Mouse (Mus musculus): Measurements from ENCODE around the gene Syce2. TPM values are rescaled to one million over a fixed set of nuclear protein-coding genes. Genes with fewer than 3 reads are reported as not detected.

Gene Syce2
- polyA plus RNA-seq, 1 experiment from 2014 or later = 16.4 TPM

DNA sequence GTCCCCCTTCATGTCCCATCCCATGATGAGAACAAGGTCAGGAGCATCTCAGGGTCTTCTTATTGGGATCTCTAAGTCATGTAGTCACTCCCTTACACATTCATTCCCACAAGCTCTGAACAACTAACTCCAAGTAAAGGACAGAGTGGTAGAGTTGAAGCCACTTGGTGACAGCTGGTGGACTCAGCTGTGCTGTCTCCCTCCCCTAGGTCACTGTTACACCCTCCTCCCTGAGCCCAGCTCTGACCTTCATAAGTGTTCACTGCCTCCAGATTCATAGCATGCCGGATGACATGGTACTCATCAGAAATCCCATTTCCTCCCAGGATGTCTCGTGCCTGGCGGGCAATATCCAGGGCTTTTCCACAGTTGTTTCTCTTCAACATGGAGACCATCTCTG lies 16.4 kb downstream of the Syce2 start:
- Histone ChIP-seq H3K27ac (replicated peaks) (no peak overlapping the region), H3K4me1 (replicated peaks) (peaks cover 10% of the 10 kb centered on the region), H3K27me3 (no peaks in the 10 kb centered on the region), H3K4me3 (no peak overlapping the region), H3K9me3 (no peaks in the 10 kb centered on the region), H3K9ac (no peak overlapping the region), H3K4me2 (no peak overlapping the region), H3K36me3 (peaks cover 53% of the 10 kb centered on the region)
- WGBS = 94% methylated on average over 3 of the region's 3 CpGs
- ATAC-seq (ENCODE audit: low read depth) = no peak

GRCm38 (mm10) chr8:84889141-84889540 lies 17.2 kb downstream of the Syce2 start:
- Histone ChIP-seq H3K9me3 (no peaks in the 10 kb centered on the region), H3K4me3 (no peak overlapping the region), H3K4me2 (no peak overlapping the region), H3K36me3 (peaks cover 53% of the 10 kb centered on the region), H3K27ac (replicated peaks) (no peak overlapping the region), H3K9ac (no peak overlapping the region), H3K4me1 (replicated peaks) (peaks cover 14% of the 10 kb centered on the region), H3K27me3 (no peaks in the 10 kb centered on the region)
- WGBS = 92% methylated on average over 1 of the region's 1 CpGs
- no peak for ATAC-seq (ENCODE audit: low read depth)

- H3K27me3 ChIP-seq = peaks cover 4% of the 10 kb centered on the region
- peak overlapping the region; percentile 82 for H3K4me2 ChIP-seq
- peak overlapping the region; percentile 79 for H3K9ac ChIP-seq
- peaks cover 24% of the 10 kb centered on the region for H3K36me3 ChIP-seq
- WGBS = 12% methylated on average over 31 of the region's 31 CpGs
- peak overlapping the region; percentile 71 for H3K4me3 ChIP-seq
- ATAC-seq (ENCODE audit: low read depth) = peak; percentile 65
- H3K4me1 ChIP-seq (replicated peaks) = peaks cover 20% of the 10 kb centered on the region
- H3K27ac ChIP-seq (replicated peaks) = no peak overlapping the region; the same call in 1 of the 2 replicates
- no peaks in the 10 kb centered on the region for H3K9me3 ChIP-seq
Observed at GRCm38 (mm10) chr8:84892993-84893708, 21.2 kb downstream of the Syce2 start.

DNA sequence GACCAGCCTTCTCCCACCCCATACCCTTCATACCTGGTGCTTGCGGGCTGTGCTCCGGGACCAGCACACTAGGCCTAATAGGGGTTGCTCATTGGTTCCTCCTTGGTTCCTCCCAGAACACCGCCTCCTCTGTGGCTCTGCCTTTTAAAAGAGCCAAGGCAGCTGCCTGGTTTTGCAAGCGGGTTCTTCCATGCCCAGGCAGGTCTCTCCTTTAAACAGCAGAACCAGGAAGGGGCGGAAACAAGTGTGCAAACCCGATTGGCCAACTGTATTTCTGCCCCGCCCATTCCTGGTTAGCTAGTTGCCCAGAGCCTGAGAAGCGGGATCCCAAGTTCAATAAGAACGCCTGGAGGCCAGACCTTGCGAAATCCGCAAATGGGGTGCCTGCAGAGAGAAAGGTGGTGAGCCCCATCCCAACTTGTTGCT lies 21.8 kb downstream of the Syce2 start, which contains the start of gene Gcdh:
Gene Gcdh (minus strand): TSS at position 213 of the 426 bp plus-strand sequence.
- ATAC-seq (ENCODE audit: low read depth) = peak; percentile 99
- under 1% methylated on average over 11 of the region's 11 CpGs for WGBS
- peaks cover 4% of the 10 kb centered on the region for H3K27me3 ChIP-seq
- peak within 1 kb of the TSS; percentile 82 for H3K4me2 ChIP-seq
- H3K27ac ChIP-seq (replicated peaks) = no peak within 1 kb of the TSS; the same call in 1 of the 2 replicates
- peak within 1 kb of the TSS; percentile 79 for H3K9ac ChIP-seq
- peaks cover 20% of the 10 kb centered on the region for H3K4me1 ChIP-seq (replicated peaks)
- H3K4me3 ChIP-seq = peak within 1 kb of the TSS; percentile 71
- H3K9me3 ChIP-seq = no peaks in the 10 kb centered on the region
- peaks cover 19% of the 10 kb centered on the region for H3K36me3 ChIP-seq

DNA sequence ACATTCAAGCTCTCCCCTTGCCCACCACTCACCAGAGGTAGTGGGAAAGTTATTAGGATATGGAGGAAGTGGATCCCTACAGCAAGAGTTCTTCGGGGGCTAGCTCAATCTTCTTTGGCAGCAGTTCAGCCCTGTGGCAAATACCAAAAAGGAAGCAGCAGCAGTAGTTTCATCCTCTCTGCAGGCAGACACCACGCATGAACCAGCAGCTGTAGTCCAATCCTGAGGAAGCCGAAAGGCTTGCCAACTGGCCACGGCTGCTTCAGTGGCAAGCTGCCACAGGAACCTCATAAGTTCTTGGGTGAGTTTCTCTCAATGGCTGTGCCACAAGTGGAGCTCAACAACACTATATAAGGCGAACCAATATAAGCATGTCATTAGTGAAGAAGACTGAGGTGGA lies 24.1 kb downstream of the Syce2 start:
- no peak overlapping the region for H3K27ac ChIP-seq (replicated peaks)
- H3K36me3 ChIP-seq = peaks cover 1% of the 10 kb centered on the region; the same call in 1 of the 2 replicates
- no peak overlapping the region for H3K9ac ChIP-seq
- H3K4me3 ChIP-seq = no peak overlapping the region
- H3K4me1 ChIP-seq (replicated peaks) = peaks cover 20% of the 10 kb centered on the region
- H3K4me2 ChIP-seq = no peak overlapping the region
- WGBS = 85% methylated on average over 5 of the region's 5 CpGs
- ATAC-seq (ENCODE audit: low read depth) = no peak
- no peaks in the 10 kb centered on the region for H3K9me3 ChIP-seq
- H3K27me3 ChIP-seq = peaks cover 18% of the 10 kb centered on the region

GRCm38 (mm10) chr8:84901071-84901470 lies 29.2 kb downstream of the Syce2 start:
- Histone ChIP-seq H3K4me2 (no peak overlapping the region), H3K4me3 (no peak overlapping the region), H3K36me3 (no peaks in the 10 kb centered on the region), H3K9me3 (no peaks in the 10 kb centered on the region), H3K9ac (no peak overlapping the region), H3K4me1 (replicated peaks) (peaks cover 14% of the 10 kb centered on the region), H3K27ac (replicated peaks) (no peak overlapping the region), H3K27me3 (peaks cover 45% of the 10 kb centered on the region)
- WGBS = 75% methylated on average over 4 of the region's 4 CpGs
- no peak for ATAC-seq (ENCODE audit: low read depth)

- Histone ChIP-seq H3K4me3 (peak within 1 kb of the TSS; percentile 47), H3K27me3 (peaks cover 45% of the 10 kb centered on the region), H3K4me2 (peak within 1 kb of the TSS; percentile 88), H3K9me3 (no peaks in the 10 kb centered on the region), H3K36me3 (no peaks in the 10 kb centered on the region), H3K4me1 (replicated peaks) (peaks cover 14% of the 10 kb centered on the region), H3K9ac (peak within 1 kb of the TSS; percentile 76), H3K27ac (replicated peaks) (no peak within 1 kb of the TSS)
- 85% methylated on average over 3 of the region's 3 CpGs for WGBS
- ATAC-seq (ENCODE audit: low read depth) = no peak
Observed at GRCm38 (mm10) chr8:84901752-84902151, 29.8 kb downstream of the Syce2 start, which contains the start of gene Klf1. Klf1 (plus strand) TSS chr8:84901928.

- Histone ChIP-seq H3K4me3 (peak overlapping the region; percentile 47), H3K4me1 (replicated peaks) (peaks cover 14% of the 10 kb centered on the region), H3K9me3 (no peaks in the 10 kb centered on the region), H3K4me2 (peak overlapping the region; percentile 88), H3K9ac (peak overlapping the region; percentile 76), H3K27me3 (peaks cover 45% of the 10 kb centered on the region), H3K27ac (replicated peaks) (no peak overlapping the region), H3K36me3 (no peaks in the 10 kb centered on the region)
- ATAC-seq (ENCODE audit: low read depth) = 0 out of 2 replicates have a peak, but pooled peaks have one; percentile 7
- 4% methylated on average over 24 of the region's 24 CpGs for WGBS
Observed at GRCm38 (mm10) chr8:84902367-84902919, 30.5 kb downstream of the Syce2 start.

GRCm38 (mm10) chr8:84902920-84903661 lies 31.2 kb downstream of the Syce2 start:
- Histone ChIP-seq H3K4me1 (replicated peaks) (peaks cover 14% of the 10 kb centered on the region), H3K9ac (peak overlapping the region; percentile 76), H3K4me3 (peak overlapping the region; percentile 47), H3K27ac (replicated peaks) (no peak overlapping the region), H3K4me2 (peak overlapping the region; percentile 88), H3K27me3 (peaks cover 41% of the 10 kb centered on the region), H3K9me3 (no peaks in the 10 kb centered on the region), H3K36me3 (no peaks in the 10 kb centered on the region)
- whole genome bisulfite sequencing = under 1% methylated on average over 68 of the region's 68 CpGs
- peak; percentile 83 for ATAC-seq (ENCODE audit: low read depth)

DNA sequence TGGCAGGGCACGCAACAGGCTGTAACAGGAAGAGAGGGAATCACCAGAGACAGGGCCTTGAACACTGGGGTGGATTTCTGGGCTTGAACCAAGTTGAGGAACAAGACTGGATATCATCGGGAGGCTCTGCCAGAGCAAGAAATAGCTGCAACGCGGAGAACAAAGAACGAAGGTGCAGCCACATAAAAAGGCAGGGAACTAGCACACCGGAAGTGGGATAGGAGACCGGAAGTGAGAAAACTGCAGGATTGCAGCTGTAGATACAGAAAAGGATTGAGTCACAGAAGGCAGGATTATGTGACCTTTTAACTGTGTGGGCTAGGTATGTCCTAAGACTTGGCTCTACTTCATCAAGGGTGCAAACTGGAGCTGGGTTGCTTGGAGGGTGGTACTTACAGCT lies 32.4 kb downstream of the Syce2 start:
- no peak overlapping the region for H3K27ac ChIP-seq (replicated peaks)
- peaks cover 44% of the 10 kb centered on the region for H3K27me3 ChIP-seq
- H3K9ac ChIP-seq = no peak overlapping the region
- ATAC-seq (ENCODE audit: low read depth) = no peak
- no peaks in the 10 kb centered on the region for H3K9me3 ChIP-seq
- H3K4me3 ChIP-seq = no peak overlapping the region
- H3K36me3 ChIP-seq = no peaks in the 10 kb centered on the region
- H3K4me1 ChIP-seq (replicated peaks) = peaks cover 24% of the 10 kb centered on the region
- 91% methylated on average over 7 of the region's 7 CpGs for WGBS
- no peak overlapping the region for H3K4me2 ChIP-seq

- H3K4me3 ChIP-seq = no peak overlapping the region
- H3K4me1 ChIP-seq (replicated peaks) = peaks cover 26% of the 10 kb centered on the region
- ATAC-seq (ENCODE audit: low read depth) = no peak
- peaks cover 50% of the 10 kb centered on the region for H3K27me3 ChIP-seq
- no peak overlapping the region for H3K27ac ChIP-seq (replicated peaks)
- H3K4me2 ChIP-seq = no peak overlapping the region
- no peaks in the 10 kb centered on the region for H3K9me3 ChIP-seq
- H3K36me3 ChIP-seq = peaks cover 23% of the 10 kb centered on the region
- 90% methylated on average over 9 of the region's 9 CpGs for WGBS
- H3K9ac ChIP-seq = no peak overlapping the region
Observed at GRCm38 (mm10) chr8:84907037-84907436, 35.1 kb downstream of the Syce2 start.

- peaks cover 50% of the 10 kb centered on the region for H3K27me3 ChIP-seq
- peaks cover 28% of the 10 kb centered on the region for H3K36me3 ChIP-seq
- H3K4me1 ChIP-seq (replicated peaks) = peaks cover 25% of the 10 kb centered on the region
- H3K4me3 ChIP-seq = no peak overlapping the region
- no peak overlapping the region for H3K27ac ChIP-seq (replicated peaks)
- 82% methylated on average over 8 of the region's 8 CpGs for WGBS
- H3K4me2 ChIP-seq = no peak overlapping the region
- H3K9me3 ChIP-seq = no peaks in the 10 kb centered on the region
- no peak for ATAC-seq (ENCODE audit: low read depth)
- no peak overlapping the region for H3K9ac ChIP-seq
Observed at GRCm38 (mm10) chr8:84907493-84907892, 35.6 kb downstream of the Syce2 start.
